Mouse (Mus musculus) intestine, embryonic 16.5 days (tissue): ENCODE results near the gene Rbm8a. TPM values are rescaled to one million over a fixed set of nuclear protein-coding genes. Genes with fewer than 3 reads are reported as not detected.

Source experiments
- ATAC-seq: fragments of 200-750 bp; cut with Nextera tagmentation; 2 replicates; pipeline ENCODE4 v1.8.0; 2017; ENCODE audit warnings: moderate TSS enrichment, moderate library complexity
- H3K27ac ChIP-seq: fragments of 300-500 bp; sonication (generic); 2 replicates; pipeline ENCODE4 v1.5.1; 2014; ENCODE audit warnings: mild to moderate bottlenecking, low read length
- H3K27me3 ChIP-seq: fragments of 300-500 bp; sonication (generic); replicated peaks from 2 replicates; pipeline ENCODE4 v1.6.1; 2014; ENCODE audit warnings: low read length, control low read depth, mixed read lengths; ENCODE audit not compliant: control insufficient read depth, insufficient read depth
- H3K36me3 ChIP-seq: fragments of 300-500 bp; sonication (generic); 2 replicates; pipeline ENCODE4 v1.6.1; 2014; ENCODE audit warnings: low read length, control low read depth; ENCODE audit not compliant: control insufficient read depth, insufficient read depth
- H3K4me1 ChIP-seq: fragments of 300-500 bp; sonication (generic); 2 replicates; pipeline ENCODE4 v1.6.1; 2014; ENCODE audit warnings: low read length, control low read depth, mixed read lengths; ENCODE audit not compliant: control insufficient read depth, insufficient read depth
- H3K4me2 ChIP-seq: fragments of 300-500 bp; sonication (generic); 2 replicates; pipeline ENCODE4 v1.6.1; 2014; ENCODE audit warnings: low read depth, low read length, control low read depth
- H3K4me3 ChIP-seq: fragments of 300-500 bp; sonication (generic); 2 replicates; pipeline ENCODE4 v1.5.1; 2014; ENCODE audit warnings: mild to moderate bottlenecking, low read length
- H3K9ac ChIP-seq: fragments of 300-500 bp; sonication (generic); 2 replicates; pipeline ENCODE4 v1.6.1; 2014; ENCODE audit warnings: low read depth, low read length
- H3K9me3 ChIP-seq: fragments of 300-500 bp; sonication (generic); 2 replicates; pipeline ENCODE4 v1.6.1; 2016; ENCODE audit warnings: low read length, control low read depth; ENCODE audit not compliant: control insufficient read depth
- WGBS: fragments of 180-500 bp; shearing (Covaris S2); extraction: QIAGEN DNeasy Blood & Tissue Kit; methylation state at CpG from one replicate; pipeline ENCODE4 v1.1.7; 2014; 5-methylcytosine and 5-hydroxymethylcytosine counted together
- polyA plus RNA-seq: library from polyadenylated mRNA; unstranded; fragments of >200 nt; fragmentation: Nextera tagmentation; extraction: Ambion mirVana; gene quantifications from 2 replicates; pipeline ENCODE4 v1.2.1, GENCODE M21; 2015

Gene Rbm8a
- polyA plus RNA-seq, 1 experiment from 2014 or later: 103 TPM

- Histone ChIP-seq H3K36me3 (no peaks in the 10 kb centered on the region), H3K27ac (peak overlapping the region; percentile 37; the same call in 1 of the 2 replicates), H3K4me1 (peaks cover 27% of the 10 kb centered on the region), H3K4me2 (peak overlapping the region; percentile 90; the same call in 1 of the 2 replicates), H3K27me3 (peaks cover 20% of the 10 kb centered on the region), H3K9ac (no peak overlapping the region), H3K4me3 (peak overlapping the region; percentile 56; the same call in 1 of the 2 replicates), H3K9me3 (no peaks in the 10 kb centered on the region)
- WGBS: 26% methylated on average over 6 of the region's 6 CpGs
- ATAC-seq: no peak
These were observed 34.1 kb upstream of the Rbm8a start for GRCm38 (mm10) chr3:96595661-96596060.

- H3K36me3 ChIP-seq: no peaks in the 10 kb centered on the region
- peak within 1 kb of the TSS; percentile 56 for H3K4me3 ChIP-seq
- H3K9ac ChIP-seq: peak within 1 kb of the TSS; percentile 72
- WGBS: 2% methylated on average over 11 of the region's 23 CpGs
- peaks cover 20% of the 10 kb centered on the region for H3K27me3 ChIP-seq
- no peaks in the 10 kb centered on the region for H3K9me3 ChIP-seq
- H3K4me2 ChIP-seq: peak within 1 kb of the TSS; percentile 90
- H3K4me1 ChIP-seq: peaks cover 27% of the 10 kb centered on the region
- H3K27ac ChIP-seq: peak within 1 kb of the TSS; percentile 66
- no peak for ATAC-seq
These were observed 33.5 kb upstream of the Rbm8a start, which contains the start of gene Ankrd34a for GRCm38 (mm10) chr3:96596228-96596707. Gene Ankrd34a (plus strand): TSS chr3:96596636.

- Histone ChIP-seq H3K4me3 (peak overlapping the region; percentile 56), H3K27ac (no peak overlapping the region), H3K27me3 (peaks cover 20% of the 10 kb centered on the region), H3K4me2 (peak overlapping the region; percentile 90), H3K36me3 (no peaks in the 10 kb centered on the region), H3K9me3 (no peaks in the 10 kb centered on the region), H3K4me1 (peaks cover 27% of the 10 kb centered on the region), H3K9ac (peak overlapping the region; percentile 72)
- no peak for ATAC-seq
- under 1% methylated on average over 12 of the region's 12 CpGs for WGBS
These were observed 32.9 kb upstream of the Rbm8a start for GRCm38 (mm10) chr3:96596855-96597254.

GRCm38 (mm10) chr3:96597435-96597891, 32.3 kb upstream of the Rbm8a start:
- no peak for ATAC-seq
- H3K4me2 ChIP-seq: peak overlapping the region; percentile 90
- peak overlapping the region; percentile 56 for H3K4me3 ChIP-seq
- H3K36me3 ChIP-seq: no peaks in the 10 kb centered on the region
- peak overlapping the region; percentile 72 for H3K9ac ChIP-seq
- H3K9me3 ChIP-seq: no peaks in the 10 kb centered on the region
- WGBS: under 1% methylated on average over 40 of the region's 40 CpGs
- peaks cover 27% of the 10 kb centered on the region for H3K4me1 ChIP-seq
- H3K27ac ChIP-seq: peak overlapping the region; percentile 66
- peaks cover 20% of the 10 kb centered on the region for H3K27me3 ChIP-seq

- H3K9me3 ChIP-seq: no peaks in the 10 kb centered on the region
- H3K27ac ChIP-seq: peak overlapping the region; percentile 66
- peak overlapping the region; percentile 56 for H3K4me3 ChIP-seq
- WGBS: 2% methylated on average over 51 of the region's 54 CpGs
- peak overlapping the region; percentile 72 for H3K9ac ChIP-seq
- peaks cover 24% of the 10 kb centered on the region for H3K4me1 ChIP-seq
- H3K36me3 ChIP-seq: no peaks in the 10 kb centered on the region
- no peak for ATAC-seq
- peak overlapping the region; percentile 90 for H3K4me2 ChIP-seq
- H3K27me3 ChIP-seq: peaks cover 20% of the 10 kb centered on the region
These were observed 31.3 kb upstream of the Rbm8a start for GRCm38 (mm10) chr3:96598156-96599068.

- no peak overlapping the region for H3K27ac ChIP-seq
- peak overlapping the region; percentile 72 for H3K9ac ChIP-seq
- H3K9me3 ChIP-seq: no peaks in the 10 kb centered on the region
- 53% methylated on average over 8 of the region's 8 CpGs for WGBS
- no peak for ATAC-seq
- H3K36me3 ChIP-seq: no peaks in the 10 kb centered on the region
- H3K27me3 ChIP-seq: peaks cover 20% of the 10 kb centered on the region
- H3K4me2 ChIP-seq: peak overlapping the region; percentile 90; the same call in 1 of the 2 replicates
- H3K4me3 ChIP-seq: no peak overlapping the region
- H3K4me1 ChIP-seq: peaks cover 28% of the 10 kb centered on the region
These were observed 30.7 kb upstream of the Rbm8a start for GRCm38 (mm10) chr3:96599069-96599393.

- peaks cover 29% of the 10 kb centered on the region for H3K4me1 ChIP-seq
- ATAC-seq: no peak
- peaks cover 20% of the 10 kb centered on the region for H3K27me3 ChIP-seq
- H3K4me2 ChIP-seq: no peak overlapping the region
- H3K9ac ChIP-seq: no peak overlapping the region
- H3K9me3 ChIP-seq: no peaks in the 10 kb centered on the region
- H3K27ac ChIP-seq: no peak overlapping the region
- no peak overlapping the region for H3K4me3 ChIP-seq
- H3K36me3 ChIP-seq: no peaks in the 10 kb centered on the region
- WGBS: 82% methylated on average over 3 of the region's 3 CpGs
These were observed 30.3 kb upstream of the Rbm8a start for GRCm38 (mm10) chr3:96599411-96599810.

GRCm38 (mm10) chr3:96600639-96601250, 29.0 kb upstream of the Rbm8a start, which contains the start of gene Lix1l:
Gene Lix1l (plus strand): TSS chr3:96601149.
- peaks cover 29% of the 10 kb centered on the region for H3K4me1 ChIP-seq
- WGBS: under 1% methylated on average over 27 of the region's 27 CpGs
- ATAC-seq: peak; percentile 91

GRCm38 (mm10) chr3:96601251-96601787, 28.4 kb upstream of the Rbm8a start:
- whole genome bisulfite sequencing: 2% methylated on average over 35 of the region's 40 CpGs
- H3K36me3 ChIP-seq: no peaks in the 10 kb centered on the region
- ATAC-seq: peak; percentile 69
- peaks cover 20% of the 10 kb centered on the region for H3K27me3 ChIP-seq
- H3K9me3 ChIP-seq: no peaks in the 10 kb centered on the region
- H3K9ac ChIP-seq: peak overlapping the region; percentile 78
- peaks cover 28% of the 10 kb centered on the region for H3K4me1 ChIP-seq
- peak overlapping the region; percentile 95 for H3K27ac ChIP-seq
- peak overlapping the region; percentile 66 for H3K4me3 ChIP-seq
- peak overlapping the region; percentile 72 for H3K4me2 ChIP-seq

More at GRCm38 (mm10) chr3:96600639-96601250, 29.0 kb upstream of the Rbm8a start, which contains the start of gene Lix1l:
- H3K27ac ChIP-seq: peak within 1 kb of the TSS; percentile 95
- H3K4me3 ChIP-seq: peak within 1 kb of the TSS; percentile 66
- no peaks in the 10 kb centered on the region for H3K9me3 ChIP-seq
- peak within 1 kb of the TSS; percentile 72 for H3K4me2 ChIP-seq
- peaks cover 20% of the 10 kb centered on the region for H3K27me3 ChIP-seq
- H3K36me3 ChIP-seq: no peaks in the 10 kb centered on the region
- H3K9ac ChIP-seq: peak within 1 kb of the TSS; percentile 78
